Mouse (Mus musculus): ENCODE results near the gene Gmpr2. TPM values are rescaled to one million over a fixed set of nuclear protein-coding genes. Genes with fewer than 3 reads are reported as not detected.

Gmpr2 gene
- total and polyA plus RNA-seq, 3 experiments: 8.1 to 11.8 (median 9.0) TPM

- H3K79me2 ChIP-seq (replicated peaks; ENCODE audit: control insufficient read depth, insufficient read depth, low read length): no peaks in the 10 kb centered on the region
- DNase-seq: no peak
- intact Hi-C loops (cut with DNase I): loop anchor here (2.0 kb wide), 1 partner anchor 18 kb away; the partner anchor contains the start of gene Tm9sf1
- peaks cover 1% of the 10 kb centered on the region for H3K4me1 ChIP-seq (ENCODE audit: control insufficient read depth, insufficient read depth, low read length)
- peak overlapping the region; percentile 1; the same call in 1 of the 2 replicates for H3K27ac ChIP-seq
- 36% methylated on average over 2 of the region's 2 CpGs for WGBS
- TF ChIP-seq POLR2A (IDR thresholded peaks at IDR 0.05; ENCODE audit: insufficient read depth, low read depth, low read length): no peak
- TF ChIP-seq CTCF (IDR thresholded peaks at IDR 0.05): no peak
- TF ChIP-seq EP300 (IDR thresholded peaks at IDR 0.05; ENCODE audit: insufficient read depth, low read depth, low read length): no peak
- H3K9ac ChIP-seq (ENCODE audit: low read depth, low read length): no peak overlapping the region
- H3K4me3 ChIP-seq: peak overlapping the region; percentile 63
- no peaks in the 10 kb centered on the region for H3K27me3 ChIP-seq (ENCODE audit: control insufficient read depth, insufficient read depth, low read length)
- peaks cover 12% of the 10 kb centered on the region; the same call in 1 of the 2 replicates for H3K36me3 ChIP-seq (ENCODE audit: control insufficient read depth, insufficient read depth, low read length)
Observed at GRCm38 (mm10) chr14:55660636-55661035, 11.1 kb upstream of the Gmpr2 start.

- Histone ChIP-seq H3K4me1 (ENCODE audit: control insufficient read depth, insufficient read depth, low read length) (peaks cover 2% of the 10 kb centered on the region; the same call in 1 of the 2 replicates), H3K9ac (ENCODE audit: low read depth, low read length) (peak overlapping the region; percentile 92), H3K79me2 (replicated peaks; ENCODE audit: control insufficient read depth, insufficient read depth, low read length) (peaks cover 2% of the 10 kb centered on the region; the same call in 1 of the 2 replicates), H3K27ac (peak overlapping the region; percentile 99), H3K27me3 (ENCODE audit: control insufficient read depth, insufficient read depth, low read length) (no peaks in the 10 kb centered on the region), H3K4me3 (peak overlapping the region; percentile 80), H3K36me3 (ENCODE audit: control insufficient read depth, insufficient read depth, low read length) (peaks cover 6% of the 10 kb centered on the region)
- no peak for DNase-seq
- TF ChIP-seq EP300 (IDR thresholded peaks at IDR 0.05; ENCODE audit: insufficient read depth, low read depth, low read length): no peak
- no peak for TF ChIP-seq CTCF (IDR thresholded peaks at IDR 0.05)
- peak; percentile 69; the same call in 1 of the 2 replicates for TF ChIP-seq POLR2A (IDR thresholded peaks at IDR 0.05; ENCODE audit: insufficient read depth, low read depth, low read length)
- WGBS: 2% methylated on average over 12 of the region's 12 CpGs
- intact Hi-C loops (cut with DNase I): loop anchor here (5.0 to 10.0 kb wide), 2 partner anchors 34 to 213 kb away; partner anchors contain the start of genes Cbln3, Gm49378, Ipo4 and Khnyn
Observed at GRCm38 (mm10) chr14:55671486-55671832, 282 bp upstream of the Gmpr2 start.

GRCm38 (mm10) chr14:55672741-55673060, 960 bp downstream of the Gmpr2 start:
- peak overlapping the region; percentile 99 for H3K27ac ChIP-seq

GRCm38 (mm10) chr14:55677615-55678014, 5.9 kb downstream of the Gmpr2 start:
- no peak overlapping the region for H3K4me3 ChIP-seq
- H3K27ac ChIP-seq: no peak overlapping the region
- no peak overlapping the region for H3K9ac ChIP-seq (ENCODE audit: low read depth, low read length)
- no peaks in the 10 kb centered on the region for H3K27me3 ChIP-seq (ENCODE audit: control insufficient read depth, insufficient read depth, low read length)
- no peak for DNase-seq
- WGBS: 83% methylated on average over 4 of the region's 4 CpGs
- intact Hi-C loops (cut with DNase I): loop anchor here (10.0 kb wide), 1 partner anchor 207 kb away; the partner anchor contains the start of genes Cbln3 and Khnyn
- H3K36me3 ChIP-seq (ENCODE audit: control insufficient read depth, insufficient read depth, low read length): peaks cover 5% of the 10 kb centered on the region
- H3K4me1 ChIP-seq (ENCODE audit: control insufficient read depth, insufficient read depth, low read length): peaks cover 1% of the 10 kb centered on the region; the same call in 1 of the 2 replicates
- no peaks in the 10 kb centered on the region for H3K79me2 ChIP-seq (replicated peaks; ENCODE audit: control insufficient read depth, insufficient read depth, low read length)
- TF ChIP-seq EP300 (IDR thresholded peaks at IDR 0.05; ENCODE audit: insufficient read depth, low read depth, low read length) (no peak), CTCF (IDR thresholded peaks at IDR 0.05) (no peak), POLR2A (IDR thresholded peaks at IDR 0.05; ENCODE audit: insufficient read depth, low read depth, low read length) (no peak)

More at GRCm38 (mm10) chr14:55672741-55673060, 960 bp downstream of the Gmpr2 start:
- Histone ChIP-seq H3K9ac (ENCODE audit: low read depth, low read length) (no peak overlapping the region), H3K4me1 (ENCODE audit: control insufficient read depth, insufficient read depth, low read length) (peaks cover 2% of the 10 kb centered on the region; the same call in 1 of the 2 replicates), H3K79me2 (replicated peaks; ENCODE audit: control insufficient read depth, insufficient read depth, low read length) (peaks cover 2% of the 10 kb centered on the region; the same call in 1 of the 2 replicates), H3K4me3 (peak overlapping the region; percentile 80), H3K36me3 (ENCODE audit: control insufficient read depth, insufficient read depth, low read length) (peaks cover 6% of the 10 kb centered on the region), H3K27me3 (ENCODE audit: control insufficient read depth, insufficient read depth, low read length) (no peaks in the 10 kb centered on the region)
- WGBS: 67% methylated on average over 7 of the region's 7 CpGs
- intact Hi-C loops (cut with DNase I): loop anchor here (5.0 to 10.0 kb wide), 2 partner anchors 35 to 212 kb away; partner anchors contain the start of genes Cbln3, Gm49378, Ipo4 and Khnyn
- TF ChIP-seq CTCF (IDR thresholded peaks at IDR 0.05) (no peak), POLR2A (IDR thresholded peaks at IDR 0.05; ENCODE audit: insufficient read depth, low read depth, low read length) (no peak), EP300 (IDR thresholded peaks at IDR 0.05; ENCODE audit: insufficient read depth, low read depth, low read length) (no peak)
- no peak for DNase-seq

- Histone ChIP-seq H3K4me1 (ENCODE audit: control insufficient read depth, insufficient read depth, low read length) (peaks cover 1% of the 10 kb centered on the region; the same call in 1 of the 2 replicates), H3K27ac (peak within 1 kb of the TSS; percentile 85), H3K4me3 (peak within 1 kb of the TSS; percentile 90), H3K27me3 (ENCODE audit: control insufficient read depth, insufficient read depth, low read length) (no peaks in the 10 kb centered on the region), H3K36me3 (ENCODE audit: control insufficient read depth, insufficient read depth, low read length) (no peaks in the 10 kb centered on the region; the same call in none of the 2 replicates), H3K9ac (ENCODE audit: low read depth, low read length) (peak within 1 kb of the TSS; percentile 59), H3K79me2 (replicated peaks; ENCODE audit: control insufficient read depth, insufficient read depth, low read length) (no peaks in the 10 kb centered on the region)
- under 1% methylated on average over 66 of the region's 66 CpGs for WGBS
- DNase-seq: peak; percentile 92 to 94
- TF ChIP-seq CTCF (IDR thresholded peaks at IDR 0.05): peak; percentile 90
- 0 out of 2 replicates have a peak, but pooled peaks have one; percentile 58 for TF ChIP-seq EP300 (IDR thresholded peaks at IDR 0.05; ENCODE audit: insufficient read depth, low read depth, low read length)
- TF ChIP-seq POLR2A (IDR thresholded peaks at IDR 0.05; ENCODE audit: insufficient read depth, low read depth, low read length): peak; percentile 51; the same call in 1 of the 2 replicates
- intact Hi-C loops (cut with DNase I): loop anchor here (1.0 to 2.0 kb wide), 3 partner anchors 41 to 63 kb away; partner anchors contain the start of genes Gm49378 and Rabggta
Observed at GRCm38 (mm10) chr14:55681160-55682117, 9.7 kb downstream of the Gmpr2 start, which contains the start of gene Tinf2. Gene Tinf2, minus strand, starts transcription at chr14:55681820.

Measured in heart, adult 2 months (tissue).